Mouse (Mus musculus) A20 (cell line): ENCODE measurements at regions not wholly inside any gene's neighbourhood (a gene's known extent, or its start where the extent isn't known, plus 50 kb on each side); places are given as distances from the start of the nearest gene placed in this dataset.

Experiments used
- DNase-seq: peaks from one replicate; pipeline ENCODE4 v3.0.0-alpha.2; 2011; ENCODE audit warnings: low read depth, low spot score

GRCm38 (mm10) chr2:83507901-83508300 lies 136.3 kb upstream of the Zc3h15 start:
- DNase-seq, result peak; percentile 54

DNA sequence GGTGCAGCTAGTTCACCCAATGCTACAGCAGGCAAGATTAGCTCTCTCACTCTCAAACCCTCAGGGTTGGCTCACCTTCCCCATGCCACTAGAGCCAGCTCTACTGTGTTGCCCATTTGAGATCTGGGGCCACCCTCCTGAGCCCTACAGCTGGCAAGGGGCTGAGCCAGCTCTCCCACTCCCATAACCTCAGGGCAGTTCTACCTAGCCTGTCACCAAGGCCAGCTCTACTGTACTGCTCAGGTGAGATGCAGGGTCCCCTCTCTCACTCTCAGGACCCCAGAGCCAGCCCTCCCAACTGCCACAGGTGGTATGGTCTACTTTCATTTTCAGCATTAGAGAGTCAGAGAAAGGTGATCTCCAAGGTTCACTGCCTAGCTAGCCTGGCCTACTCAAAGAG lies 94.8 kb upstream of the Zc3h15 start:
- DNase-seq, result no peak

GRCm38 (mm10) chr2:83552329-83552728 lies 91.9 kb upstream of the Zc3h15 start:
- DNase-seq, result peak; percentile 16
